Mouse (Mus musculus): ENCODE results near the gene Terb1.

The Terb1 gene

GRCm38 (mm10) chr8:104509061-104510006 lies at the start of gene Terb1:
TSS of gene Terb1 (minus strand) at chr8:104509910.
- DNase-seq (ENCODE audit: low read depth, low spot score), result no peak

GRCm38 (mm10) chr8:104557226-104557625 lies 47.5 kb upstream of the Terb1 start:
- DNase-seq (ENCODE audit: low read depth, low spot score), result no peak

GRCm38 (mm10) chr8:104555191-104555590 lies 45.5 kb upstream of the Terb1 start:
- DNase-seq (ENCODE audit: low read depth, low spot score), result no peak

GRCm38 (mm10) chr8:104543440-104544045 lies 33.8 kb upstream of the Terb1 start:
- DNase-seq (ENCODE audit: low read depth, low spot score), result no peak

GRCm38 (mm10) chr8:104542160-104542559 lies 32.5 kb upstream of the Terb1 start:
- no peak for DNase-seq (ENCODE audit: low read depth, low spot score)

GRCm38 (mm10) chr8:104541515-104541880 lies 31.8 kb upstream of the Terb1 start:
- no peak for DNase-seq (ENCODE audit: low read depth, low spot score)

GRCm38 (mm10) chr8:104540710-104541514 lies 31.2 kb upstream of the Terb1 start:
- DNase-seq (ENCODE audit: low read depth, low spot score), result no peak

- DNase-seq (ENCODE audit: low read depth, low spot score), result no peak
These were observed 30.5 kb upstream of the Terb1 start for GRCm38 (mm10) chr8:104540238-104540637.

GRCm38 (mm10) chr8:104539566-104539965 lies 29.9 kb upstream of the Terb1 start:
- no peak for DNase-seq (ENCODE audit: low read depth, low spot score)

- DNase-seq (ENCODE audit: low read depth, low spot score), result no peak
These were observed 29.2 kb upstream of the Terb1 start for GRCm38 (mm10) chr8:104538896-104539295.

GRCm38 (mm10) chr8:104536028-104536427 lies 26.3 kb upstream of the Terb1 start:
- DNase-seq (ENCODE audit: low read depth, low spot score), result no peak

GRCm38 (mm10) chr8:104535378-104535777 lies 25.7 kb upstream of the Terb1 start:
- DNase-seq (ENCODE audit: low read depth, low spot score), result no peak

- DNase-seq (ENCODE audit: low read depth, low spot score), result no peak
These were observed 25.1 kb upstream of the Terb1 start for GRCm38 (mm10) chr8:104534779-104535141.

- DNase-seq (ENCODE audit: low read depth, low spot score), result peak; percentile 77
These were observed 24.5 kb upstream of the Terb1 start, which contains the start of the genes Nae1 and Car7 for GRCm38 (mm10) chr8:104533971-104534778. TSS of gene Nae1 (minus strand) at chr8:104534637. TSS of gene Car7 (plus strand) at chr8:104534689.

GRCm38 (mm10) chr8:104533551-104533950 lies 23.8 kb upstream of the Terb1 start:
- DNase-seq (ENCODE audit: low read depth, low spot score), result no peak

- no peak for DNase-seq (ENCODE audit: low read depth, low spot score)
These were observed 20.0 kb upstream of the Terb1 start for GRCm38 (mm10) chr8:104529671-104530070.

- DNase-seq (ENCODE audit: low read depth, low spot score), result no peak
These were observed 8.2 kb upstream of the Terb1 start for GRCm38 (mm10) chr8:104517872-104518271.

GRCm38 (mm10) chr8:104510134-104510533 lies 424 bp upstream of the Terb1 start:
- DNase-seq (ENCODE audit: low read depth, low spot score), result no peak

- no peak for DNase-seq (ENCODE audit: low read depth, low spot score)
These were observed 30.6 kb downstream of the Terb1 start for GRCm38 (mm10) chr8:104479091-104479490.

- DNase-seq (ENCODE audit: low read depth, low spot score), result no peak
These were observed 37.2 kb downstream of the Terb1 start for GRCm38 (mm10) chr8:104472465-104472864.

- DNase-seq (ENCODE audit: low read depth, low spot score), result no peak
These were observed 42.2 kb downstream of the Terb1 start for GRCm38 (mm10) chr8:104467463-104467862.

All from brain, embryonic 18.5 days (tissue).